Mouse (Mus musculus) hindbrain, embryonic 16.5 days (tissue): Measurements from ENCODE around the gene Prox2. TPM values are rescaled to one million over a fixed set of nuclear protein-coding genes. Genes with fewer than 3 reads are reported as not detected.

Source experiments
- ATAC-seq: fragments of 200-750 bp; cut with Nextera tagmentation; 2 replicates; pipeline ENCODE4 v1.8.0; 2017; ENCODE audit warnings: moderate TSS enrichment, moderate library complexity
- H3K27ac ChIP-seq: fragments of 300-500 bp; sonication (generic); 2 replicates; pipeline ENCODE4 v1.5.1; 2014; ENCODE audit warnings: low read depth, mild to moderate bottlenecking, control low read depth, low read length, moderate library complexity
- H3K27me3 ChIP-seq: fragments of 300-500 bp; sonication (generic); replicated peaks from 2 replicates; pipeline ENCODE4 v1.6.1; 2014; ENCODE audit warnings: low read length; ENCODE audit not compliant: control insufficient read depth, insufficient read depth
- H3K36me3 ChIP-seq: fragments of 300-500 bp; sonication (generic); 2 replicates; pipeline ENCODE4 v1.6.1; 2014; ENCODE audit warnings: mild to moderate bottlenecking, low read length, moderate library complexity, mixed read lengths; ENCODE audit not compliant: control insufficient read depth, insufficient read depth
- H3K4me1 ChIP-seq: fragments of 300-500 bp; sonication (generic); 2 replicates; pipeline ENCODE4 v1.6.1; 2014; ENCODE audit warnings: low read depth, low read length; ENCODE audit not compliant: control insufficient read depth, insufficient read depth
- H3K4me2 ChIP-seq: fragments of 300-500 bp; sonication (generic); 2 replicates; pipeline ENCODE4 v1.6.1; 2014; ENCODE audit warnings: mild to moderate bottlenecking, low read length, control low read depth, moderate library complexity
- H3K4me3 ChIP-seq: fragments of 300-500 bp; sonication (generic); 2 replicates; pipeline ENCODE4 v1.5.1; 2014; ENCODE audit warnings: mild to moderate bottlenecking, low read length, control low read depth, moderate library complexity
- H3K9ac ChIP-seq: fragments of 300-500 bp; sonication (generic); 2 replicates; pipeline ENCODE4 v1.6.1; 2014; ENCODE audit warnings: low read depth, mild to moderate bottlenecking, control low read depth, low read length, moderate library complexity
- H3K9me3 ChIP-seq: fragments of 300-500 bp; sonication (generic); 2 replicates; pipeline ENCODE4 v1.6.1; 2014; ENCODE audit warnings: mild to moderate bottlenecking, low read length, moderate library complexity; ENCODE audit not compliant: control insufficient read depth
- WGBS: fragments of 180-500 bp; shearing (Covaris S2); extraction: QIAGEN DNeasy Blood & Tissue Kit; methylation state at CpG from one replicate; pipeline ENCODE4 v1.1.7; 2014; 5-methylcytosine and 5-hydroxymethylcytosine counted together
- polyA plus RNA-seq: library from polyadenylated mRNA; unstranded; fragments of >200 nt; fragmentation: Nextera tagmentation; extraction: Ambion mirVana; gene quantifications from 2 replicates; pipeline ENCODE4 v1.2.1, GENCODE M21; 2015

The Prox2 gene
- polyA plus RNA-seq = 1.2 and 1.6 TPM in 2 replicates

GRCm38 (mm10) chr12:85110698-85111592 is at the start of gene Prox2, which contains the start of gene Dlst:
TSS of gene Prox2 (minus strand) at chr12:85110759.
TSS of gene Dlst (plus strand) at chr12:85110833.
- peaks cover 22% of the 10 kb centered on the region for H3K4me1 ChIP-seq
- under 1% methylated on average over 82 of the region's 83 CpGs for WGBS
- peak within 1 kb of the TSS; percentile 86 for H3K4me2 ChIP-seq
- peaks cover 5% of the 10 kb centered on the region; the same call in 1 of the 2 replicates for H3K36me3 ChIP-seq
- ATAC-seq = peak; percentile 98
- no peaks in the 10 kb centered on the region for H3K27me3 ChIP-seq
- peak within 1 kb of the TSS; percentile 100 for H3K9ac ChIP-seq
- peak within 1 kb of the TSS; percentile 90 for H3K27ac ChIP-seq
- H3K4me3 ChIP-seq = peak within 1 kb of the TSS; percentile 99
- no peaks in the 10 kb centered on the region for H3K9me3 ChIP-seq

GRCm38 (mm10) chr12:85159592-85159991 is 49.0 kb upstream of the Prox2 start:
- 86% methylated on average over 5 of the region's 5 CpGs for WGBS
- Histone ChIP-seq H3K9ac (no peak overlapping the region), H3K27me3 (no peaks in the 10 kb centered on the region), H3K4me1 (no peaks in the 10 kb centered on the region), H3K27ac (no peak overlapping the region), H3K4me2 (no peak overlapping the region), H3K4me3 (no peak overlapping the region), H3K9me3 (no peaks in the 10 kb centered on the region), H3K36me3 (no peaks in the 10 kb centered on the region)
- no peak for ATAC-seq

GRCm38 (mm10) chr12:85158801-85159200 is 48.2 kb upstream of the Prox2 start:
- Histone ChIP-seq H3K4me2 (no peak overlapping the region), H3K9ac (no peak overlapping the region), H3K27me3 (no peaks in the 10 kb centered on the region), H3K9me3 (no peaks in the 10 kb centered on the region), H3K4me3 (no peak overlapping the region), H3K27ac (no peak overlapping the region), H3K4me1 (no peaks in the 10 kb centered on the region), H3K36me3 (no peaks in the 10 kb centered on the region)
- 94% methylated on average over 8 of the region's 8 CpGs for WGBS
- no peak for ATAC-seq

GRCm38 (mm10) chr12:85157797-85158460 is 47.4 kb upstream of the Prox2 start:
- Histone ChIP-seq H3K36me3 (no peaks in the 10 kb centered on the region), H3K4me3 (no peak overlapping the region), H3K9ac (no peak overlapping the region), H3K27ac (no peak overlapping the region), H3K9me3 (no peaks in the 10 kb centered on the region), H3K4me2 (no peak overlapping the region), H3K27me3 (no peaks in the 10 kb centered on the region), H3K4me1 (no peaks in the 10 kb centered on the region)
- 84% methylated on average over 14 of the region's 14 CpGs for WGBS
- no peak for ATAC-seq

- peaks cover 3% of the 10 kb centered on the region; the same call in 1 of the 2 replicates for H3K4me1 ChIP-seq
- H3K27ac ChIP-seq = no peak overlapping the region
- no peak overlapping the region for H3K4me3 ChIP-seq
- H3K9ac ChIP-seq = no peak overlapping the region
- no peak for ATAC-seq
- H3K36me3 ChIP-seq = no peaks in the 10 kb centered on the region
- no peaks in the 10 kb centered on the region for H3K27me3 ChIP-seq
- H3K4me2 ChIP-seq = no peak overlapping the region
- WGBS = 70% methylated on average over 6 of the region's 6 CpGs
- H3K9me3 ChIP-seq = no peaks in the 10 kb centered on the region
These were observed 45.8 kb upstream of the Prox2 start for GRCm38 (mm10) chr12:85156324-85156723.

GRCm38 (mm10) chr12:85153011-85153410 is 42.5 kb upstream of the Prox2 start:
- no peak overlapping the region for H3K4me2 ChIP-seq
- 88% methylated on average over 3 of the region's 3 CpGs for WGBS
- H3K36me3 ChIP-seq = no peaks in the 10 kb centered on the region

GRCm38 (mm10) chr12:85151002-85151774 is 40.6 kb upstream of the Prox2 start, which contains the start of gene Rps6kl1:
TSS of gene Rps6kl1 (minus strand) at chr12:85151264.
- peak within 1 kb of the TSS; percentile 74 for H3K27ac ChIP-seq
- H3K4me3 ChIP-seq = peak within 1 kb of the TSS; percentile 59
- WGBS = 15% methylated on average over 28 of the region's 28 CpGs

More at GRCm38 (mm10) chr12:85153011-85153410, 42.5 kb upstream of the Prox2 start:
- Histone ChIP-seq H3K27ac (no peak overlapping the region), H3K9ac (no peak overlapping the region), H3K4me3 (no peak overlapping the region), H3K9me3 (no peaks in the 10 kb centered on the region), H3K4me1 (peaks cover 15% of the 10 kb centered on the region), H3K27me3 (no peaks in the 10 kb centered on the region)
- no peak for ATAC-seq

GRCm38 (mm10) chr12:85150321-85151001 is 39.9 kb upstream of the Prox2 start:
- peak overlapping the region; percentile 59 for H3K4me3 ChIP-seq
- no peak for ATAC-seq
- peak overlapping the region; percentile 78 for H3K4me2 ChIP-seq
- H3K9ac ChIP-seq = peak overlapping the region; percentile 85
- 4% methylated on average over 20 of the region's 20 CpGs for WGBS
- peaks cover 15% of the 10 kb centered on the region for H3K4me1 ChIP-seq
- H3K27ac ChIP-seq = peak overlapping the region; percentile 74
- H3K36me3 ChIP-seq = no peaks in the 10 kb centered on the region
- H3K27me3 ChIP-seq = no peaks in the 10 kb centered on the region
- no peaks in the 10 kb centered on the region for H3K9me3 ChIP-seq

More at GRCm38 (mm10) chr12:85151002-85151774, 40.6 kb upstream of the Prox2 start, which contains the start of gene Rps6kl1:
- Histone ChIP-seq H3K4me1 (peaks cover 15% of the 10 kb centered on the region), H3K27me3 (no peaks in the 10 kb centered on the region), H3K9me3 (no peaks in the 10 kb centered on the region), H3K4me2 (peak within 1 kb of the TSS; percentile 78), H3K9ac (peak within 1 kb of the TSS; percentile 85), H3K36me3 (no peaks in the 10 kb centered on the region)
- ATAC-seq = peak; percentile 97
